Mouse (Mus musculus): ENCODE measurements at regions not wholly inside any gene's neighbourhood (a gene's known extent, or its start where the extent isn't known, plus 50 kb on each side); places are given as distances from the start of the nearest gene placed in this dataset.

DNA sequence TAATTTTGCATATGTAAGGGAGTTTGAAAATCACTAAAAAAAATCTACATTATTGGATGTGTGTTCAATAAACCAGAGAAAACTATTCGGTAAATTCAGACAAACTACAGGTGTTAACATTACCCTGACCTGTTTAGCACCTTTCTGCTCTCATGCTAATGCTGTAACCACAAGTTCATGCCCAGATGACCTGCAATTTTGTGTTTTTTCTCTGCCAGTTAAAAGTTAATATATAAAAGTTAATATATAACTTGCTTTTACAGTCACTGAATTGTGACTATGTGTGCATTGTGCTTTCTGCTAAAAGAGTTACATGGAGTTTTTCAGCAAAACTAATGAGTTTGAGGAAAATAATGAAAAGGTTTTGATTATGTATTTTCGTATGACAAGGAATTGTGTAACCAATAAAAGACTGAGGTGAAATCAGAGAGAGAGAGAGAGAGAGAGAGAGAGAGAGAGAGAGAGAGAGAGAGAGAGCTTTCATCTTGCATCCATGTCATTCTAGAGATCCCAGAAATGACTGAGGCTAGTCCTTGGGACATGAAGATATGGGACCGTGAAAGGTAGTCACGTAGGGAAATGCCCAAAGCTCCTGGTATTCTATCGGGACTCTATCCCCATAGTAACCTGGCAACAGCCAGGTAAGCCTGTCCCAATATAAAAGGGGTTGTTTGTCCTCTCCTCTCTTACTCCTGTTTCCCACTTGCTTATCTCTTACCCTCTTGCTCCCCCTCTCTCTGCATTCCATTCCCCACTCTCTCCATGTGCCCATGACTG lies 340.3 kb upstream of the Gm28363 start:
- no peak for TF ChIP-seq CTCF (IDR thresholded peaks at IDR 0.05)
- TF ChIP-seq EP300 (IDR thresholded peaks at IDR 0.05) = no peak

Data from lung, postnatal 0 days (tissue).